Mouse (Mus musculus): ENCODE data around the gene Cd38. TPM values are rescaled to one million over a fixed set of nuclear protein-coding genes. Genes with fewer than 3 reads are reported as not detected.

Cd38 gene
- polyA plus RNA-seq, 1 experiment from 2014 or later: 3.3 TPM

Other genes with a start within 250 kb of the Cd38 start
- gene Cc2d2a, start 206.2 kb upstream of the Cd38 start, polyA plus RNA-seq (2014; fragmentation: Nextera tagmentation; extraction: Ambion mirVana): 5.0 and 7.7 TPM in 2 replicates
- gene Bst1, start 49.7 kb upstream of the Cd38 start, polyA plus RNA-seq (2014; fragmentation: Nextera tagmentation; extraction: Ambion mirVana): not detected in 2 replicates
- 76.2 and 102 TPM in 2 replicates for gene Fbxl5, start 46.9 kb upstream of the Cd38 start, polyA plus RNA-seq (2014; fragmentation: Nextera tagmentation; extraction: Ambion mirVana)
- not detected in 2 replicates for gene Gm7879, start 44.6 kb downstream of the Cd38 start, polyA plus RNA-seq (2014; fragmentation: Nextera tagmentation; extraction: Ambion mirVana)
- 0.31 and 3.3 TPM in 2 replicates for gene Fgfbp1, start 113.2 kb downstream of the Cd38 start, polyA plus RNA-seq (2014; fragmentation: Nextera tagmentation; extraction: Ambion mirVana)
- gene Prom1, start 233.5 kb downstream of the Cd38 start, polyA plus RNA-seq (2014; fragmentation: Nextera tagmentation; extraction: Ambion mirVana): 28.0 and 41.8 TPM in 2 replicates